Mouse (Mus musculus) C2C12 (cell line): ENCODE data around the gene Arfgef3. TPM values are rescaled to one million over a fixed set of nuclear protein-coding genes. Genes with fewer than 3 reads are reported as not detected.
A peak's percentile ranks its signal among the peaks of the same experiment; 100 is the strongest.
"Not testable (repeated sequence)": the region's sequence is repeated elsewhere in the genome, so short reads cannot be mapped to it uniquely, and the experiment has no call there.

Source experiments
- H3K27me3 ChIP-seq: one replicate; pipeline ENCODE4 v1.6.1; 2011; ENCODE audit not compliant: control insufficient read depth, insufficient read depth, insufficient read length
- H3K36me3 ChIP-seq: one replicate; pipeline ENCODE4 v1.6.1; 2011; ENCODE audit not compliant: control insufficient read depth, insufficient read depth
- H3K4me3 ChIP-seq: one replicate; pipeline ENCODE4 v1.5.1; 2011; ENCODE audit warnings: mild to moderate bottlenecking, control low read depth; ENCODE audit not compliant: poor library complexity, insufficient read depth, severe bottlenecking
- H3K79me2 ChIP-seq: one replicate; pipeline ENCODE4 v1.6.1; 2011; ENCODE audit not compliant: control insufficient read depth, insufficient read depth
- H3K79me3 ChIP-seq: one replicate; pipeline ENCODE4 v1.6.1; 2011; ENCODE audit warnings: low read depth, control low read depth
- H3ac ChIP-seq: one replicate; pipeline ENCODE3; 2011; ENCODE audit warnings: low read depth; ENCODE audit not compliant: control insufficient read depth, insufficient read length
- CEBPB ChIP-seq: IDR thresholded peaks from one replicate; pipeline ENCODE4 v1.6.1; 2011; ENCODE audit warnings: low read depth, mild to moderate bottlenecking, control low read depth, moderate library complexity
- CTCF ChIP-seq: IDR thresholded peaks from one replicate; pipeline ENCODE4 v1.5.1; 2011; ENCODE audit not compliant: control insufficient read depth, insufficient read depth, insufficient read length
- FOSL1 ChIP-seq: IDR thresholded peaks from one replicate; pipeline ENCODE4 v1.8.0; 2011; ENCODE audit warnings: mild to moderate bottlenecking, low read length; ENCODE audit not compliant: poor library complexity, insufficient read depth, severe bottlenecking
- MAX ChIP-seq: IDR thresholded peaks from one replicate; pipeline ENCODE4 v1.6.1; 2011; ENCODE audit warnings: mild to moderate bottlenecking, control low read depth
- MYOD1 ChIP-seq: IDR thresholded peaks from one replicate; pipeline ENCODE4 v1.6.1; 2011; ENCODE audit warnings: low read depth; ENCODE audit not compliant: control insufficient read depth, insufficient read length
- MYOG ChIP-seq: IDR thresholded peaks from one replicate; pipeline ENCODE4 v1.6.1; 2011; ENCODE audit not compliant: control insufficient read depth, insufficient read length; ENCODE audit errors: extremely low read depth
- USF1 ChIP-seq: IDR thresholded peaks from one replicate; pipeline ENCODE4 v1.6.1; 2011; ENCODE audit warnings: low read depth, mild to moderate bottlenecking, control low read depth, moderate library complexity
- polyA plus RNA-seq: library from polyadenylated mRNA; unstranded; fragments of >200 nt; fragmentation: generic; extraction: Trizol; gene quantifications from one replicate; pipeline ENCODE4 v1.2.1, GENCODE M21; 2012; ENCODE audit warnings: missing spikeins

Gene Arfgef3
- polyA plus RNA-seq, 1 experiment, result not detected

- Histone ChIP-seq H3ac (no peak overlapping the region), H3K79me3 (no peaks in the 10 kb centered on the region), H3K27me3 (peaks cover 16% of the 10 kb centered on the region), H3K36me3 (no peaks in the 10 kb centered on the region), H3K79me2 (no peaks in the 10 kb centered on the region), H3K4me3 (no peak overlapping the region)
- TF ChIP-seq CEBPB (no peak), USF1 (peak; percentile 60)
These were observed 154.3 kb downstream of the Arfgef3 start for GRCm38 (mm10) chr10:18589455-18589854.

GRCm38 (mm10) chr10:18584188-18584587 lies 159.6 kb downstream of the Arfgef3 start:
- TF ChIP-seq CTCF (no peak), MYOD1 (no peak), USF1 (no peak), CEBPB (no peak), MYOG (no peak), FOSL1 (no peak), MAX (no peak)
- peaks cover 4% of the 10 kb centered on the region for H3K27me3 ChIP-seq
- no peaks in the 10 kb centered on the region for H3K79me2 ChIP-seq
- no peaks in the 10 kb centered on the region for H3K36me3 ChIP-seq
- H3K79me3 ChIP-seq, result no peaks in the 10 kb centered on the region
- H3K4me3 ChIP-seq, result no peak overlapping the region
- no peak overlapping the region for H3ac ChIP-seq

GRCm38 (mm10) chr10:18572581-18572980 lies 171.2 kb downstream of the Arfgef3 start:
- Histone ChIP-seq H3K79me2 (no peaks in the 10 kb centered on the region), H3ac (no peak overlapping the region), H3K79me3 (no peaks in the 10 kb centered on the region), H3K36me3 (no peaks in the 10 kb centered on the region), H3K27me3 (no peaks in the 10 kb centered on the region), H3K4me3 (no peak overlapping the region)
- no peak for TF ChIP-seq CTCF
- no peak for TF ChIP-seq MYOD1
- TF ChIP-seq FOSL1, result no peak
- TF ChIP-seq MAX, result no peak
- TF ChIP-seq USF1, result no peak
- no peak for TF ChIP-seq MYOG
- TF ChIP-seq CEBPB, result no peak

GRCm38 (mm10) chr10:18562940-18563339 lies 180.8 kb downstream of the Arfgef3 start:
- no peaks in the 10 kb centered on the region for H3K27me3 ChIP-seq
- no peak overlapping the region for H3K4me3 ChIP-seq
- H3K36me3 ChIP-seq, result no peaks in the 10 kb centered on the region
- H3K79me2 ChIP-seq, result no peaks in the 10 kb centered on the region
- TF ChIP-seq MAX (no peak), MYOD1 (no peak), MYOG (no peak), FOSL1 (no peak)
- H3ac ChIP-seq, result no peak overlapping the region
- no peaks in the 10 kb centered on the region for H3K79me3 ChIP-seq

GRCm38 (mm10) chr10:18561445-18561844 lies 182.3 kb downstream of the Arfgef3 start:
- no peak overlapping the region for H3ac ChIP-seq
- no peaks in the 10 kb centered on the region for H3K27me3 ChIP-seq
- H3K79me2 ChIP-seq, result no peaks in the 10 kb centered on the region
- H3K4me3 ChIP-seq, result no peak overlapping the region
- TF ChIP-seq MAX, result no peak
- TF ChIP-seq FOSL1, result no peak
- H3K36me3 ChIP-seq, result no peaks in the 10 kb centered on the region
- no peaks in the 10 kb centered on the region for H3K79me3 ChIP-seq

GRCm38 (mm10) chr10:18559076-18559475 lies 184.7 kb downstream of the Arfgef3 start:
- H3K79me2 ChIP-seq, H3K4me3 ChIP-seq, H3K36me3 ChIP-seq, H3K27me3 ChIP-seq, H3K79me3 ChIP-seq, H3ac ChIP-seq: not testable (repeated sequence)
